Mouse (Mus musculus): ENCODE data around the gene Pigk. TPM values are rescaled to one million over a fixed set of nuclear protein-coding genes. Genes with fewer than 3 reads are reported as not detected.
A peak's percentile ranks its signal among the peaks of the same experiment; 100 is the strongest.

Pigk gene
- polyA plus RNA-seq, 1 experiment from 2014 or later, result 59.6 TPM

- H3K9ac ChIP-seq (ENCODE audit: low read depth, low read length), result no peak overlapping the region
- no peak overlapping the region for H3K4me2 ChIP-seq (ENCODE audit: low read length)
- no peaks in the 10 kb centered on the region for H3K36me3 ChIP-seq (ENCODE audit: control insufficient read depth, insufficient read depth, low read length)
- ATAC-seq, result no peak
- H3K27me3 ChIP-seq (ENCODE audit: control insufficient read depth, insufficient read depth, low read depth, low read length), result no peaks in the 10 kb centered on the region
- no peak overlapping the region for H3K4me3 ChIP-seq (ENCODE audit: low read depth, low read length)
- no peaks in the 10 kb centered on the region for H3K9me3 ChIP-seq (replicated peaks; ENCODE audit: control insufficient read depth, low read length, poor library complexity, severe bottlenecking)
- H3K27ac ChIP-seq (ENCODE audit: low read length), result no peak overlapping the region
- peaks cover 5% of the 10 kb centered on the region for H3K4me1 ChIP-seq (ENCODE audit: control insufficient read depth, insufficient read depth, low read length)
- 86% methylated on average over 3 of the region's 3 CpGs for WGBS
Measured at GRCm38 (mm10) chr3:152709936-152710335, 4.0 kb upstream of the Pigk start.

GRCm38 (mm10) chr3:152712957-152713356 is 943 bp upstream of the Pigk start:
- H3K4me1 ChIP-seq (ENCODE audit: control insufficient read depth, insufficient read depth, low read length), result peaks cover 8% of the 10 kb centered on the region

GRCm38 (mm10) chr3:152721301-152721700 is 7.4 kb downstream of the Pigk start:
- Histone ChIP-seq H3K9ac (ENCODE audit: low read depth, low read length) (no peak overlapping the region), H3K4me3 (ENCODE audit: low read depth, low read length) (no peak overlapping the region), H3K4me2 (ENCODE audit: low read length) (no peak overlapping the region), H3K27ac (ENCODE audit: low read length) (no peak overlapping the region), H3K27me3 (ENCODE audit: control insufficient read depth, insufficient read depth, low read depth, low read length) (no peaks in the 10 kb centered on the region), H3K9me3 (replicated peaks; ENCODE audit: control insufficient read depth, low read length, poor library complexity, severe bottlenecking) (no peaks in the 10 kb centered on the region), H3K4me1 (ENCODE audit: control insufficient read depth, insufficient read depth, low read length) (no peaks in the 10 kb centered on the region), H3K36me3 (ENCODE audit: control insufficient read depth, insufficient read depth, low read length) (peaks cover 10% of the 10 kb centered on the region; the same call in 1 of the 2 replicates)
- WGBS, result 87% methylated on average over 6 of the region's 6 CpGs
- ATAC-seq, result no peak

More at GRCm38 (mm10) chr3:152712957-152713356, 943 bp upstream of the Pigk start:
- no peak overlapping the region for H3K27ac ChIP-seq (ENCODE audit: low read length)
- H3K36me3 ChIP-seq (ENCODE audit: control insufficient read depth, insufficient read depth, low read length), result no peaks in the 10 kb centered on the region
- H3K9ac ChIP-seq (ENCODE audit: low read depth, low read length), result no peak overlapping the region
- ATAC-seq, result no peak
- 69% methylated on average over 4 of the region's 4 CpGs for WGBS
- no peaks in the 10 kb centered on the region for H3K9me3 ChIP-seq (replicated peaks; ENCODE audit: control insufficient read depth, low read length, poor library complexity, severe bottlenecking)
- no peaks in the 10 kb centered on the region for H3K27me3 ChIP-seq (ENCODE audit: control insufficient read depth, insufficient read depth, low read depth, low read length)
- no peak overlapping the region for H3K4me3 ChIP-seq (ENCODE audit: low read depth, low read length)
- H3K4me2 ChIP-seq (ENCODE audit: low read length), result no peak overlapping the region

- Histone ChIP-seq H3K4me1 (ENCODE audit: control insufficient read depth, insufficient read depth, low read length) (no peaks in the 10 kb centered on the region), H3K27ac (ENCODE audit: low read length) (no peak overlapping the region), H3K36me3 (ENCODE audit: control insufficient read depth, insufficient read depth, low read length) (peaks cover 10% of the 10 kb centered on the region; the same call in 1 of the 2 replicates), H3K27me3 (ENCODE audit: control insufficient read depth, insufficient read depth, low read depth, low read length) (no peaks in the 10 kb centered on the region), H3K9ac (ENCODE audit: low read depth, low read length) (no peak overlapping the region), H3K4me3 (ENCODE audit: low read depth, low read length) (no peak overlapping the region), H3K4me2 (ENCODE audit: low read length) (no peak overlapping the region), H3K9me3 (replicated peaks; ENCODE audit: control insufficient read depth, low read length, poor library complexity, severe bottlenecking) (no peaks in the 10 kb centered on the region)
- ATAC-seq, result 0 out of 2 replicates have a peak, but pooled peaks have one; percentile 32
- 68% methylated on average over 3 of the region's 3 CpGs for WGBS
Measured at GRCm38 (mm10) chr3:152722836-152723235, 8.9 kb downstream of the Pigk start.

GRCm38 (mm10) chr3:152724446-152724845 is 10.5 kb downstream of the Pigk start:
- 92% methylated on average over 9 of the region's 9 CpGs for WGBS
- peaks cover 10% of the 10 kb centered on the region; the same call in 1 of the 2 replicates for H3K36me3 ChIP-seq (ENCODE audit: control insufficient read depth, insufficient read depth, low read length)
- H3K27me3 ChIP-seq (ENCODE audit: control insufficient read depth, insufficient read depth, low read depth, low read length), result no peaks in the 10 kb centered on the region
- H3K9me3 ChIP-seq (replicated peaks; ENCODE audit: control insufficient read depth, low read length, poor library complexity, severe bottlenecking), result no peaks in the 10 kb centered on the region
- no peak overlapping the region for H3K4me3 ChIP-seq (ENCODE audit: low read depth, low read length)
- no peak for ATAC-seq
- H3K4me2 ChIP-seq (ENCODE audit: low read length), result no peak overlapping the region
- no peaks in the 10 kb centered on the region for H3K4me1 ChIP-seq (ENCODE audit: control insufficient read depth, insufficient read depth, low read length)
- H3K27ac ChIP-seq (ENCODE audit: low read length), result no peak overlapping the region
- no peak overlapping the region for H3K9ac ChIP-seq (ENCODE audit: low read depth, low read length)

GRCm38 (mm10) chr3:152728238-152728637 is 14.3 kb downstream of the Pigk start:
- H3K4me1 ChIP-seq (ENCODE audit: control insufficient read depth, insufficient read depth, low read length), result no peaks in the 10 kb centered on the region
- H3K27me3 ChIP-seq (ENCODE audit: control insufficient read depth, insufficient read depth, low read depth, low read length), result no peaks in the 10 kb centered on the region
- 0 out of 2 replicates have a peak, but pooled peaks cover 5% of the 10 kb centered on the region for H3K36me3 ChIP-seq (ENCODE audit: control insufficient read depth, insufficient read depth, low read length)
- no peak overlapping the region for H3K27ac ChIP-seq (ENCODE audit: low read length)
- no peak for ATAC-seq
- no peak overlapping the region for H3K4me3 ChIP-seq (ENCODE audit: low read depth, low read length)
- H3K9ac ChIP-seq (ENCODE audit: low read depth, low read length), result no peak overlapping the region
- no peaks in the 10 kb centered on the region for H3K9me3 ChIP-seq (replicated peaks; ENCODE audit: control insufficient read depth, low read length, poor library complexity, severe bottlenecking)
- no peak overlapping the region for H3K4me2 ChIP-seq (ENCODE audit: low read length)
- 47% methylated on average over 6 of the region's 6 CpGs for WGBS

GRCm38 (mm10) chr3:152733011-152733410 is 19.1 kb downstream of the Pigk start:
- Histone ChIP-seq H3K27me3 (ENCODE audit: control insufficient read depth, insufficient read depth, low read depth, low read length) (no peaks in the 10 kb centered on the region), H3K4me1 (ENCODE audit: control insufficient read depth, insufficient read depth, low read length) (no peaks in the 10 kb centered on the region), H3K9me3 (replicated peaks; ENCODE audit: control insufficient read depth, low read length, poor library complexity, severe bottlenecking) (no peaks in the 10 kb centered on the region), H3K36me3 (ENCODE audit: control insufficient read depth, insufficient read depth, low read length) (no peaks in the 10 kb centered on the region), H3K4me3 (ENCODE audit: low read depth, low read length) (no peak overlapping the region), H3K4me2 (ENCODE audit: low read length) (no peak overlapping the region), H3K27ac (ENCODE audit: low read length) (no peak overlapping the region), H3K9ac (ENCODE audit: low read depth, low read length) (no peak overlapping the region)
- no peak for ATAC-seq
- WGBS, result 97% methylated on average over 4 of the region's 4 CpGs

GRCm38 (mm10) chr3:152733513-152733912 is 19.6 kb downstream of the Pigk start:
- Histone ChIP-seq H3K9ac (ENCODE audit: low read depth, low read length) (no peak overlapping the region), H3K4me2 (ENCODE audit: low read length) (no peak overlapping the region), H3K27me3 (ENCODE audit: control insufficient read depth, insufficient read depth, low read depth, low read length) (no peaks in the 10 kb centered on the region), H3K27ac (ENCODE audit: low read length) (no peak overlapping the region), H3K9me3 (replicated peaks; ENCODE audit: control insufficient read depth, low read length, poor library complexity, severe bottlenecking) (no peaks in the 10 kb centered on the region), H3K4me1 (ENCODE audit: control insufficient read depth, insufficient read depth, low read length) (no peaks in the 10 kb centered on the region), H3K36me3 (ENCODE audit: control insufficient read depth, insufficient read depth, low read length) (no peaks in the 10 kb centered on the region), H3K4me3 (ENCODE audit: low read depth, low read length) (no peak overlapping the region)
- ATAC-seq, result no peak

- H3K27ac ChIP-seq (ENCODE audit: low read length), result no peak overlapping the region
- no peaks in the 10 kb centered on the region for H3K27me3 ChIP-seq (ENCODE audit: control insufficient read depth, insufficient read depth, low read depth, low read length)
- H3K9ac ChIP-seq (ENCODE audit: low read depth, low read length), result no peak overlapping the region
- 91% methylated on average over 11 of the region's 11 CpGs for WGBS
- H3K4me2 ChIP-seq (ENCODE audit: low read length), result no peak overlapping the region
- H3K4me3 ChIP-seq (ENCODE audit: low read depth, low read length), result no peak overlapping the region
- no peaks in the 10 kb centered on the region for H3K9me3 ChIP-seq (replicated peaks; ENCODE audit: control insufficient read depth, low read length, poor library complexity, severe bottlenecking)
- no peaks in the 10 kb centered on the region for H3K4me1 ChIP-seq (ENCODE audit: control insufficient read depth, insufficient read depth, low read length)
- no peak for ATAC-seq
- H3K36me3 ChIP-seq (ENCODE audit: control insufficient read depth, insufficient read depth, low read length), result no peaks in the 10 kb centered on the region
Measured at GRCm38 (mm10) chr3:152734100-152734499, 20.2 kb downstream of the Pigk start.

Measured in midbrain, embryonic 16.5 days (tissue).